In the genomic region with DNA sequence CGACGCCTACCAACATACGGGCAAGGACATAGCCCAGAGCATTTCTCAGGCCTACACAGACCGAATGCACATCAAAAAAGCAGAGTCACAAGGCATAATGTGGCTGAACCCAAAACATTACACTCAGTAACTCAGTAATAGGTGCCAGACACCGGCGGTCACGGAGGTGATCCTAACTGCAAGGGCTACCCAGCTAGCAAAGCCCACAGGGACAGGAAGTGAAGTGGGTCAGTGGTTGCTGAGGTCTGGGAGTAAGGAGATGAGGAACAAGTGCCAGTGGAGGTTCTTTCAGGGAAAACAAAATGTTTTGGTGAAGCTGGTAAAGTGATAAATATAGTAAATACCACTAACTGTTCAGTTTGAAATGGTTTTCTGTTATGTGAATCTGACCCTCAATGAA, we compare ENCODE assay signal across 20 mouse cellular contexts.
A peak's percentile ranks its signal among the peaks of the same experiment; 100 is the strongest.
DNase-seq lines count a peak whose midpoint lies in the region; ATAC-seq and TF ChIP-seq lines count a peak whose summit lies in the region.
"Had no signal": no experiment of that assay in that cellular context is flagged by ENCODE, and none has a peak within 500 bp of the region (broad histone marks: within the 10 kb centered on the region; RNA-seq: fewer than 3 reads in every experiment).

No protein-coding gene starts in this region.

- no peak for ATAC-seq in liver, embryonic 11.5 days (replicated peaks; ENCODE audit: low FRiP score)
- ATAC-seq in liver, embryonic 12.5 days = no peak
- ATAC-seq in liver, postnatal 0 days = 0 out of 2 replicates have a peak, but pooled peaks have one; percentile 16
- ATAC-seq: hindbrain, embryonic 16.5 days had no signal

- H3K27ac ChIP-seq in kidney, adult 2 months (ENCODE audit: insufficient read depth, low read depth, low read length) = peak overlapping the region; percentile 41; the same call in 1 of the 2 replicates
- peak overlapping the region; percentile 56; the same call in 1 of the 2 replicates for H3K27ac ChIP-seq in liver, embryonic 11.5 days (ENCODE audit: low read depth, low read length)
- H3K27ac ChIP-seq in liver, embryonic 12.5 days = no peak overlapping the region
- H3K27ac ChIP-seq in liver, postnatal 0 days (ENCODE audit: low read depth) = peak overlapping the region; percentile 84
- H3K27ac ChIP-seq: forebrain, embryonic 12.5 days; gastrocnemius, adult 2 months; midbrain, embryonic 10.5 days; neural tube, embryonic 12.5 days had no signal

- H3K4me3 ChIP-seq in kidney, adult 2 months (ENCODE audit: insufficient read depth, low read depth, low read length) = no peak overlapping the region
- no peak overlapping the region for H3K4me3 ChIP-seq in liver, embryonic 11.5 days (ENCODE audit: low read depth, low read length)
- no peak overlapping the region for H3K4me3 ChIP-seq in liver, embryonic 12.5 days
- H3K4me3 ChIP-seq in liver, postnatal 0 days (ENCODE audit: low read depth, low read length) = no peak overlapping the region
- H3K4me3 ChIP-seq: forebrain, embryonic 12.5 days; gastrocnemius, adult 2 months; midbrain, embryonic 10.5 days; neural tube, embryonic 12.5 days had no signal

- H3K9ac ChIP-seq in liver, embryonic 11.5 days (ENCODE audit: low read depth, low read length) = no peak overlapping the region
- no peak overlapping the region for H3K9ac ChIP-seq in liver, embryonic 12.5 days
- no peak overlapping the region for H3K9ac ChIP-seq in liver, postnatal 0 days (replicated peaks)
- H3K9ac ChIP-seq: forebrain, embryonic 12.5 days; neural tube, embryonic 12.5 days had no signal

- DNase-seq in kidney, adult 2 months = peak; percentile 35
- DNase-seq in kidney, postnatal 4 days = no peak
- DNase-seq in liver, embryonic 11.5 days (ENCODE audit: low spot score) = no peak
- no peak for DNase-seq in liver, postnatal 0 days
- no peak for DNase-seq in cerebellum, adult 9-10 months
- DNase-seq in urinary bladder, postnatal 4 days (ENCODE audit: low spot score in 2 of 2) = no peak
- no peak for DNase-seq in cerebellum, adult 11-12 months
- DNase-seq: adrenal gland, postnatal 14 days; cerebellum, postnatal 25 days; gastrocnemius, adult 2 months; heart, postnatal 4 days; layer of hippocampus, adult 9-11 months; lung, adult 2 months; thymus, postnatal 36 days had no signal

- TF ChIP-seq CTCF in kidney, adult 2 months (conservative IDR thresholded peaks at IDR 0.05; ENCODE audit: insufficient read depth, insufficient read length, low read depth, low read length) = no peak
- no peak for TF ChIP-seq CTCF in liver, postnatal 0 days (IDR thresholded peaks at IDR 0.05; ENCODE audit: low read depth)

- no peaks in the 10 kb centered on the region for H3K9me3 ChIP-seq in liver, embryonic 11.5 days (ENCODE audit: control insufficient read depth, low read length)
- H3K9me3 ChIP-seq in liver, embryonic 12.5 days (replicated peaks) = no peaks in the 10 kb centered on the region
- H3K9me3 ChIP-seq in liver, postnatal 0 days (ENCODE audit: low read length) = no peaks in the 10 kb centered on the region
- H3K9me3 ChIP-seq: forebrain, embryonic 12.5 days; midbrain, embryonic 10.5 days; neural tube, embryonic 12.5 days had no signal

- no peaks in the 10 kb centered on the region; the same call in 1 of the 2 replicates for H3K4me1 ChIP-seq in kidney, adult 2 months (ENCODE audit: control insufficient read depth, insufficient read depth, low read length)
- H3K4me1 ChIP-seq in liver, embryonic 11.5 days (replicated peaks; ENCODE audit: control insufficient read depth, insufficient read depth, low read length) = no peaks in the 10 kb centered on the region
- peaks cover under 1% of the 10 kb centered on the region; the same call in 1 of the 2 replicates for H3K4me1 ChIP-seq in liver, embryonic 12.5 days
- H3K4me1 ChIP-seq in liver, postnatal 0 days (ENCODE audit: insufficient read depth) = 0 out of 2 replicates have a peak, but pooled peaks cover 7% of the 10 kb centered on the region
- H3K4me1 ChIP-seq: forebrain, embryonic 12.5 days; midbrain, embryonic 10.5 days; neural tube, embryonic 12.5 days had no signal

- no peaks in the 10 kb centered on the region for H3K27me3 ChIP-seq in kidney, adult 2 months (replicated peaks; ENCODE audit: control insufficient read depth, insufficient read depth, low read length)
- no peaks in the 10 kb centered on the region for H3K27me3 ChIP-seq in liver, embryonic 11.5 days (replicated peaks; ENCODE audit: control insufficient read depth, insufficient read depth, low read length)
- H3K27me3 ChIP-seq in liver, embryonic 12.5 days (replicated peaks) = no peaks in the 10 kb centered on the region
- no peaks in the 10 kb centered on the region for H3K27me3 ChIP-seq in liver, postnatal 0 days (ENCODE audit: insufficient read depth, low read length)
- H3K27me3 ChIP-seq: CH12.LX; forebrain, embryonic 12.5 days; neural tube, embryonic 12.5 days had no signal

- no peak for TF ChIP-seq POLR2A in kidney, adult 2 months (IDR thresholded peaks at IDR 0.05; ENCODE audit: low read depth, low read length)

- no peak overlapping the region for H3K4me2 ChIP-seq in liver, embryonic 11.5 days
- no peak overlapping the region for H3K4me2 ChIP-seq in liver, embryonic 12.5 days
- H3K4me2 ChIP-seq in liver, postnatal 0 days (ENCODE audit: low read depth, low read length) = no peak overlapping the region
- H3K4me2 ChIP-seq: forebrain, embryonic 12.5 days; neural tube, embryonic 12.5 days had no signal

- WGBS in kidney, adult 2 months = 63% methylated on average over 7 of the region's 7 CpGs
- WGBS in liver, embryonic 11.5 days = 85% methylated on average over 7 of the region's 7 CpGs
- WGBS in liver, embryonic 12.5 days (ENCODE audit: insufficient replicate concordance) = 78% methylated on average over 7 of the region's 7 CpGs
- 66% methylated on average over 7 of the region's 7 CpGs for WGBS in liver, postnatal 0 days (ENCODE audit: insufficient replicate concordance)

- H3K36me3 ChIP-seq in kidney, adult 2 months (ENCODE audit: control insufficient read depth, insufficient read depth, low read length) = peaks cover 14% of the 10 kb centered on the region
- H3K36me3 ChIP-seq in liver, embryonic 11.5 days (ENCODE audit: control insufficient read depth, insufficient read depth, low read length) = peaks cover 30% of the 10 kb centered on the region
- H3K36me3 ChIP-seq in liver, embryonic 12.5 days = peaks cover 91% of the 10 kb centered on the region
- H3K36me3 ChIP-seq in liver, postnatal 0 days (replicated peaks; ENCODE audit: insufficient read depth, low read length) = peaks cover 62% of the 10 kb centered on the region

- no peak for TF ChIP-seq EP300 in liver, postnatal 0 days (IDR thresholded peaks at IDR 0.05; ENCODE audit: low read depth)
